Mouse (Mus musculus): ENCODE results near the gene Lcn12. TPM values are rescaled to one million over a fixed set of nuclear protein-coding genes. Genes with fewer than 3 reads are reported as not detected.

Lcn12 gene
- not detected for total RNA-seq (2021)

GRCm38 (mm10) chr2:25493476-25493961, at the start of gene Lcn12:
TSS of gene Lcn12 (minus strand) at chr2:25493911.
- DNase-seq (ENCODE audit: extremely low spot score in 1 of 2, low spot score in 1 of 2) = no peak

GRCm38 (mm10) chr2:25541644-25542367, 48.1 kb upstream of the Lcn12 start:
- no peak for DNase-seq (ENCODE audit: extremely low spot score in 1 of 2, low spot score in 1 of 2)

- DNase-seq (ENCODE audit: extremely low spot score in 1 of 2, low spot score in 1 of 2) = no peak
Observed at GRCm38 (mm10) chr2:25540541-25540948, 46.8 kb upstream of the Lcn12 start.

- no peak for DNase-seq (ENCODE audit: extremely low spot score in 1 of 2, low spot score in 1 of 2)
Observed at GRCm38 (mm10) chr2:25536531-25536930, 42.8 kb upstream of the Lcn12 start.

- no peak for DNase-seq (ENCODE audit: extremely low spot score in 1 of 2, low spot score in 1 of 2)
Observed at GRCm38 (mm10) chr2:25534866-25535182, 41.1 kb upstream of the Lcn12 start.

GRCm38 (mm10) chr2:25534178-25534865, 40.6 kb upstream of the Lcn12 start:
- DNase-seq (ENCODE audit: extremely low spot score in 1 of 2, low spot score in 1 of 2) = no peak

GRCm38 (mm10) chr2:25533707-25534106, 40.0 kb upstream of the Lcn12 start:
- no peak for DNase-seq (ENCODE audit: extremely low spot score in 1 of 2, low spot score in 1 of 2)

- no peak for DNase-seq (ENCODE audit: extremely low spot score in 1 of 2, low spot score in 1 of 2)
Observed at GRCm38 (mm10) chr2:25526510-25527302, 33.0 kb upstream of the Lcn12 start.

GRCm38 (mm10) chr2:25509912-25510311, 16.2 kb upstream of the Lcn12 start:
- DNase-seq (ENCODE audit: extremely low spot score in 1 of 2, low spot score in 1 of 2) = no peak

GRCm38 (mm10) chr2:25506964-25507363, 13.3 kb upstream of the Lcn12 start:
- DNase-seq (ENCODE audit: extremely low spot score in 1 of 2, low spot score in 1 of 2) = no peak

- no peak for DNase-seq (ENCODE audit: extremely low spot score in 1 of 2, low spot score in 1 of 2)
Observed at GRCm38 (mm10) chr2:25505860-25506259, 12.1 kb upstream of the Lcn12 start.

GRCm38 (mm10) chr2:25505000-25505399, 11.3 kb upstream of the Lcn12 start:
- no peak for DNase-seq (ENCODE audit: extremely low spot score in 1 of 2, low spot score in 1 of 2)

- no peak for DNase-seq (ENCODE audit: extremely low spot score in 1 of 2, low spot score in 1 of 2)
Observed at GRCm38 (mm10) chr2:25504538-25504937, 10.8 kb upstream of the Lcn12 start.

GRCm38 (mm10) chr2:25502726-25503125, 9.0 kb upstream of the Lcn12 start:
- no peak for DNase-seq (ENCODE audit: extremely low spot score in 1 of 2, low spot score in 1 of 2)

- DNase-seq (ENCODE audit: extremely low spot score in 1 of 2, low spot score in 1 of 2) = no peak
Observed at GRCm38 (mm10) chr2:25501593-25502486, 8.1 kb upstream of the Lcn12 start, which contains the start of gene C8g. TSS of gene C8g (minus strand) at chr2:25501719.

- DNase-seq (ENCODE audit: extremely low spot score in 1 of 2, low spot score in 1 of 2) = peak; percentile 70 to 82
Observed at GRCm38 (mm10) chr2:25500576-25501405, 7.1 kb upstream of the Lcn12 start, which contains the start of gene Fbxw5. TSS of gene Fbxw5 (plus strand) at chr2:25500750.

GRCm38 (mm10) chr2:25500071-25500575, 6.4 kb upstream of the Lcn12 start:
- DNase-seq (ENCODE audit: extremely low spot score in 1 of 2, low spot score in 1 of 2) = no peak

- DNase-seq (ENCODE audit: extremely low spot score in 1 of 2, low spot score in 1 of 2) = no peak
Observed at GRCm38 (mm10) chr2:25498622-25499478, 5.1 kb upstream of the Lcn12 start.

Measured in layer of hippocampus, postnatal 25 days (tissue).